10 mouse cellular contexts compared by ENCODE assay signal in genomic region chr12:9978494-9979112, GRCm38 (mm10).
DNase-seq lines count a peak whose midpoint lies in the region; TF ChIP-seq lines count a peak whose summit lies in the region.
"Had no signal": no experiment of that assay in that cellular context is flagged by ENCODE, and none has a peak within 500 bp of the region (broad histone marks: within the 10 kb centered on the region; RNA-seq: fewer than 3 reads in every experiment).

No protein-coding gene starts in this region.

- no peaks in the 10 kb centered on the region for H3K36me3 ChIP-seq in kidney, adult 2 months (ENCODE audit: control insufficient read depth, insufficient read depth, low read length)
- H3K36me3 ChIP-seq: stomach, embryonic 15.5 days had no signal

- peak; percentile 36 for DNase-seq in adrenal gland, postnatal 10 days
- DNase-seq in adrenal gland, postnatal 4 days (ENCODE audit: low spot score in 2 of 2): no peak
- peak; percentile 34 for DNase-seq in layer of hippocampus, adult 11-12 months (ENCODE audit: low spot score)
- DNase-seq in layer of hippocampus, adult 9-10 months (ENCODE audit: low spot score): no peak
- DNase-seq in brain, embryonic 18.5 days (ENCODE audit: low read depth, low spot score): peak; percentile 12
- peak; percentile 24 to 37 for DNase-seq in layer of hippocampus, postnatal 36 days
- DNase-seq in kidney, adult 2 months: no peak
- DNase-seq in gastrocnemius, postnatal 36 days: no peak
- DNase-seq: cerebellum, adult 18-20 months had no signal

- TF ChIP-seq POLR2A in kidney, adult 2 months (IDR thresholded peaks at IDR 0.05; ENCODE audit: low read depth, low read length): no peak

- no peaks in the 10 kb centered on the region for H3K27me3 ChIP-seq in kidney, adult 2 months (replicated peaks; ENCODE audit: control insufficient read depth, insufficient read depth, low read length)
- H3K27me3 ChIP-seq: stomach, embryonic 15.5 days had no signal

- intact Hi-C loops in gastrocnemius, postnatal 36 days (cut with DNase I): no loop called here

- H3K4me1 ChIP-seq in kidney, adult 2 months (ENCODE audit: control insufficient read depth, insufficient read depth, low read length): no peaks in the 10 kb centered on the region
- H3K4me1 ChIP-seq: stomach, embryonic 15.5 days had no signal

- TF ChIP-seq CTCF in kidney, adult 2 months (conservative IDR thresholded peaks at IDR 0.05; ENCODE audit: insufficient read depth, insufficient read length, low read depth, low read length): no peak

- H3K4me3 ChIP-seq in kidney, adult 2 months (ENCODE audit: insufficient read depth, low read depth, low read length): no peak overlapping the region
- H3K4me3 ChIP-seq: stomach, embryonic 15.5 days had no signal

- WGBS in kidney, adult 2 months: 77% methylated on average over 3 of the region's 3 CpGs

- H3K27ac ChIP-seq in kidney, adult 2 months (ENCODE audit: insufficient read depth, low read depth, low read length): no peak overlapping the region
- H3K27ac ChIP-seq: stomach, embryonic 15.5 days had no signal

Comparison
In these comparisons a context has a peak if more than half of its experiments do, and no peak if none do; other contexts are left out.
1. DNase-seq: peak in adrenal gland, postnatal 10 days (single experiment), layer of hippocampus, adult 11-12 months (single experiment), brain, embryonic 18.5 days (single experiment) and layer of hippocampus, postnatal 36 days (2 of 2); none in adrenal gland, postnatal 4 days (0 of 2), layer of hippocampus, adult 9-10 months (single experiment), kidney, adult 2 months (single experiment) and gastrocnemius, postnatal 36 days (0 of 2).